Mouse (Mus musculus) cerebellum, postnatal 10 days (tissue): ENCODE results near the gene Golga7b.

Source experiments
- DNase-seq, 2 experiments: peaks; one replicate each; pipeline ENCODE4 v3.0.0; 2021; ENCODE audit warnings: mixed read lengths in 2 of 2

The Golga7b gene

DNA sequence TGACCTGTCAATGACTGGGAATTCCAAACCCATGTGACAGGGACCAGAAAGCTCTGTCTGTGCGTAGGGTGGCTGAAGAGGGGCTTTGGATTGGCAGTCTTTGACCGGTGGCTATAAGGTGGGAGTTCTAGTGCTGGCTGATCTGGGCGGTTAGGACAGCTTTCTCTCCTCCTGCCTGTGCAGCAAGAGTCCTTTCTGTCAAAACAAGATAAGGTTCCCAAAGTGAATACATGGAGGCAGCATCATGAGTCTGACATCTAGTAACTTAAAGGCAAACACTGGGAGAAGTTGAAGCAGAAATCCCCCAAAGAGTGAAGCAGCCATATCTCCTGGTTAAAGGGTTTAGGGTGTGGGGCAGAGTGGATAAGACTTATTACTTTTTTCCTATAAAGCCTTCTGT is at the start of gene Golga7b:
Gene Golga7b, plus strand, starts transcription at position 56 of the 400 bp plus-strand sequence.
- no peak for DNase-seq

DNA sequence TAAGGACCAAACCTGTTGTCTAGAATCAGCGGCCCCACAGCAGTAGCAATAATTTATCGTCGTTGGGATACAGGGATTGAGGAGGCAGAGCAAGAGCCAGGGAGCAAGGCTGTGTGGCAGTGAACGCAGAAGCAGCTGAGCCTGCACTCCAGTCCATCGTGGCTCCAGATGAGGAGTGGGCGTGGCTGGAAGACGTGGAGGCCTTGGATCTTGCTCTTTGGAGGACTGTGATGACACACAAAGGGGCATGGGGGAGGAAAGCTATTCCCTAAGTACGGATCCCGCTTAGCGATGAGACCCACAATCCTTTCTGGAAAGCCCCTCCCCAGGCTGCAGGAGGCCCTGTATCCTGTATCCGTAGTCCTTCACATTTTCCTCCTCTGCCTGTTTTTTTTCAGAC is 49.3 kb upstream of the Golga7b start:
- no peak for DNase-seq

DNA sequence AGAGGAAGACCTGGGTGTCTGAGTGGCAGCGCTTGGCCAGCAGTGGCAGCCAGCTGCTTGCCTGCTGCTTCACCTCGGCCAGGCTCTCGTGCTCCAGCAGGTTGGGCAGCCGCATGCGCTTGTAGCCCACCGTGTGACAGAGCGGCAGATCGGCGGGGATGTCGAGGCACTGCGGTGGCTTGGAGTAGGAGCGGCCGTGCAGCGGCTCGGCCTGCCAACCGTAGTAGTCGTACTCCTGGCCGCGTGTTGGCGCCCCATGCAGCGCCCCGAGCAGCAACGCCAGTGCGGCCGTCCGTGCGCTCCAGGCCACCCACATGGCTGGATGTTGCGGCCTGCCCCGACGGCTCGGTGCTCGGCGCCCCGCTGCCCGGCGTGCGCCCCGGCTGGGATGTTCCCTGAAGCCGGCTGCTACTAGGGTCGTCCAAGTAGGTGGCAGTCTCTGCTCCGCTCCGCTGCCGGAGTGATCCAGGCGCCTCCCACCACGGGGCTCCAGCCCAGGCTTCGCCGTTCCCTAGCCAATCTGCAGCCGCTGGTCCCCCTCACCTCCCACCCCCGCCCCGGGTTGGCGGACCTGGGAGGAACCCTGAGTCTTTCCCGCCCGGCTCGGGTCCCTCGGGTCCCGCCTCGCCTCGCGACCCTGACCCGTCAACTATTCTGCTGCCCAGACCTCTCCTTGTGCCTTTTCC is 45.5 kb upstream of the Golga7b start, which contains the start of gene Sfrp5:
Gene Sfrp5, minus strand, starts transcription at position 557 of the 686 bp plus-strand sequence.
- DNase-seq, result peak; percentile 50 to 56

DNA sequence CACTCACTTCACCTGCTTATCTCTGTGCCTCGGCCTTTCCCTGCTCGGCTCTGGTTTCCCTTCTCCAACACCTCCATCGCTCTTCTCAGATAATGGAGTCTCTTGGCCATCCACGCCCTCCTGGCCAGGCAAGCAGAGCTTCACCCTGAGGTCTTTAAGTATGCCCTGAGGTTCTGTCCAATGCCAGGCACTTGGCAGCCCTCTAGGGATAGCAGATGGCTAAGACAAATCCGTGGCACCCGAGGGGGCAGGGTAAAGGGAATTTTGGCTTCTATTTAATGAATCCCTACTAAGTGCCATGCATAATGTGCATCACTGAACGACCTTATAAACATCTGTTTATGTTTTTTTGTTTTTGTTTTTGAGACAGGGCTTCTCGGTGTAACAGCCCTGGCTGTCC is 44.9 kb upstream of the Golga7b start:
- peak; percentile 37 to 54 for DNase-seq

DNA sequence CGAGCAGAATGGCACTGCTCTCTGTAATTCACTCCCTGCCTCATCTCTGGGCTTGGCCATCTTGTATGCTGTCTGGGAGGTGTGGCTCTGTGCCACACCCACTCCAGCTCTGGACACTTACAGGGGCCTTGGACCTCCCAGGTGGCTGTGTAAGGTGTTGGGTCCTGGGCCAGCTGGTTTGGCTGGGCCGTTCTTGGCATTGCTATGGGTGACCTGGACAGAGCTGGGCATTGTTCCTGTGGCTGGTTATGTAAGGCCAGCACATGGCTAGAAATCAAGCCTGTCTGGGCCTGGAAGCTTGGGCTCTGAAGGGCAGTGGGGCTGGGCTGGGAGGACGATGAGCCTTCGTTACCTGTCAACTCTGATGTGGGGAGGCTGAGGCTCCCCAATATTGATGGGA is 43.1 kb upstream of the Golga7b start:
- peak; percentile 64 to 70 for DNase-seq

DNA sequence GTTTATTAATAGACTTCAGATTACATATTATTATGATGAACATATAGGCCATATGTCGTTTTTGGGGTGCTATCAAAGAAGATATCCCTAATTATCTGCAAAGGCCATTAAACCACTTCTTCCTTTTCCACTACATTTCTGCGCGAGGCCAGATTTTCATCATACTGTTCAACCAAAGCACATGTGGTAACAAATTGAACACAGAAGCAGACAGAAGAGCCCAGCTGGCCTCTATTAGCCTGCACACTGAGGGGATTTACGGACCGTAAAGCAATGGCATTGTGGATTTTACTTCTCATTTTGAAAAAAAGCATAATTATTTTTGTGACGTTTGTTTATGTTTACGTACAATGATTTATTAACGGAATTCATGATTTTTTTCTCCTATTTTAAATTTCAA is 42.2 kb upstream of the Golga7b start:
- no peak for DNase-seq

DNA sequence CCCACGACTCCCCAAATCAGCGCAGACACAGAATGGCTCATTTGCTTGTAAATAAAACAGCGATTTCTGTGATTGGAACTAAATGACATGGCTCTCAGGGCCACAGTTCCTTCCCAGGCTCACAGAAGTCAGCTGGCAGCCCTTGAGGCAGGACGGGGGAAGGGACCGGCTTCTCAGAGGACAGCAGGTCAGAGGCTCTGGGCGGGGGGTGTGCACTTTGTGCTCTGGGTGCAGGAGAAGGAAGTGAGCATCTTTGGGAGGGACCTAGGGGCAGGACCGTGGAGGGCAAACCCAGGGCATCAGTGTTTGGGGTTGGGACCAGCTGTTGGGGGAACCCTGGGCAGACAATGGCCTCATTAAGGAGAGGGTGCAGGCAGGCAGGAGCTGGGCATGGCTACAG is 37.9 kb upstream of the Golga7b start:
- no peak for DNase-seq

DNA sequence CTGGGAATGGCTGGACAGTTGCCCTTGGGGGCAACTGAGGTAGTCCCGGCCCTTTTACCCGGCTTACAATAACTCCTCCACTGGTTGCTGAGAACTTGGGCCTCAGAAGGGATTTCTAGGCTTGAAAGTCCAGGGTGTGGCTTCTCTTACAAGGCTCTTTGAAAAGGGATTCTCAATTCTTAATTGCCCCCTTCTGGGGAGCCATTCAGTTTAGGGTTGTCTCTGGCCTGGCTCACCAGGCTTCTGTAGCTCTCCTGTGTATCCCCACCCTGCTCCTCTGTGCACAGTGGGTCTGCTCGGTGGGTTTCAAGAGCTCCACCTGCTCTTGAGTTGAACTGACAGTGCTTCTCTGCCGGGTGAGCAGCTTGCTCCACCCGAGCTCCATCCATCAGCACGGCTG is 37.4 kb upstream of the Golga7b start:
- no peak for DNase-seq

DNA sequence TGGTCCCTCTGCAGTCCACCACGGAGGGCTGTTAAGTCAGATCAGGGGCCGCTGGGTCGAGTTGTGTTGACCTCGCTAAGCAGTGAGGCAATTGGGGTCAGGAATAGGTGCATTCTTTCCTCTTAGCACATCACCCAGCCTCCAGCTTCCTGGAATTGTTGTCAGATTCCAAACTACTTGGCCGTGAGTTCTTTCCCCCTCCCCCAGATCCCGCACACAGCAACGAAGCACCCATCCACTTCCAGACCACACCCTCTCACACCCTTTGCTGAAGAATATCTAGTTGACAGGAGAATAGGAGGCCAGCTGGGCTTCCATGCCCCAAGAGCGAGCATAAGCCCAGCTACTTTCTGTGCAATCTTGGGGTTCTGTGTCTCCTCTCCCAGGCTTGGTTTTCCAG is 35.4 kb upstream of the Golga7b start:
- no peak for DNase-seq

DNA sequence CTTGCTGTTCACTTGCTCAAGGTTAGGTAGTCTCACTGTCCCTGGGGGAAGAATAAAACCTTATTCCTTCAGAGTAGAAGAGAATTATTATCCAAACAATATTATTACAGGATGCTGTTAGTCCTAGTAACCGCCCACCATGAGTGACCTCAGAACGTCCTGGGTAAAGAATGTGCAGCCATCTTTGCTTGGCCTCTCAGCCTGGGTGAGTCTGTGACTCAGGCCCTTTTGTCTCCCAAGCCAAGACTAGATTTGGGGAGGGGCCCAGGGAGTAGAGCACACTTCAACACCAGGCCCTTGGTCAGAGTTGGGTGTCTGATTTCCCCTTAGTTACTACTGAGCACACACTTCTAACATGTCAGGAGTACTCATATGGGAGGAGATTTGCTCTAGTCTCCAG is 32.8 kb upstream of the Golga7b start:
- no peak for DNase-seq

DNA sequence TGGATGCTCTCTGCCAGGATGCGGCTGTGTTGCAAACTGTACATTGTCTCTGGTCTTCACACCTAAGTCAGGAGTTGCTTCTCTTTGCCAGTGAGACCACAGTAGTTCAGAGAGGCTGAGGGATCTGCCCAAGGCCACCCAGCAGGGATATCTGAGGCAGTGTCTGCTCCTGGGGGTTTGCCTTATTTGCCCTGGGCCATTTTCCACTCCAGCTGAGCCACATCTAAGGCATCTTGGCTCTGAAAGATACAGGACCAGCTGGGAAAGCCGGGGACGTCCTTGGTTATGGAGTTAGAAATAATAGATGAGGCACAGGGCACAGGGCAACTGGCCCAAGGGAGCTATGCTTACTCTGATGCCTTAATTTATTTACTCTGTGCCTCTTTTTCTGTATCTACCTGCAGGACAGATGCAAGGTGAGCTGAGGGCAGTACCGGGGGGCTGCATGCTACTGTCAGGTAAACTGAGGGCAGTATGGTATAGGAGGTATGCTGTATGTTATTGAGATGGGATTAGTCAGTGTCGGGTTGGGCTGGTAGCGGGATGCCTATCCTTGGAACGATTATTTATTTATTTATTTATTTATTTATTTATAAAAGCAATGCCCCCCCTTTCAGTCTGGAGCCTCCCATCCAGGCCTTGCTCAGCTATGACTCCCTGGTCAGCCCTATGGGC is 30.5 kb upstream of the Golga7b start:
- DNase-seq, result peak; percentile 70 to 80

DNA sequence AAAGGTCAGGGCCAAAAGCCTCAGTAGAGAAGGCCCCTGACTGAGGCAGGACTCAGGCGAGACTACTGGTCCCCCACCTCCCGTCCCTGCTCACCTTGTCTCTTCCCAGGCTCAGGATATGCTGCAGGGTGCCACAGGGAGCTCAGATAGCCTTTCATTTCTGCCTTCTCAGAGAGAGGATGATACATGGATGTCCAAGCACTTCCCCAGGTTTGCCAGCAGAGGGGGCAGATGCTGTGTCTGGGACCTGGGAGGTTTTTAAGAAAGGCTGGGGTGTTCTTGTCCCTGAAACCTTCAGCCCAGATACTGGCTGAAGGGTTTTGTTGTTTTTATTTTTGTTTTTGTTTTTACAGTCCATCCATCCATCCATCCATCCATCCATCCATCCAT is 30.0 kb upstream of the Golga7b start:
- DNase-seq, result peak; percentile 82 to 84

DNA sequence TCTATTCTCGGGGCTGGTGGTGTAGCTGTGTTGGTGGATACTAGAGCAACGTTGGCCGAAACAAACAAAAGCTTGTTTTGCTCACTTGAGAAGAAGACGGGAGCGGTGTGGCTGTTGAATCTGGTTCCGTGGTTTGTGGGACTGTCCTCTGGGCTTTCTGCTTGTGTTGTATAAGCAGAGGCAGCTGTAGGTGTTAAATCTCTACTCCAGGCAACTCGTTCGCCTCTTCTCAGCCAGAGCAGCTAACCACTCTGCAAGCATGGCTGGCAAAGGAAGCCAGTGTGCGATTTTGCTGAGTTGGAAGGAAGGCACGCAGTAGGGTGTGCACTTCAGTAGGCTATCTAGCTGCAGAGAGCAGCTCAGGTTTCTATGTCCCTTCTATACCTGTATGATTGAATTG is 20.9 kb upstream of the Golga7b start:
- DNase-seq, result no peak

DNA sequence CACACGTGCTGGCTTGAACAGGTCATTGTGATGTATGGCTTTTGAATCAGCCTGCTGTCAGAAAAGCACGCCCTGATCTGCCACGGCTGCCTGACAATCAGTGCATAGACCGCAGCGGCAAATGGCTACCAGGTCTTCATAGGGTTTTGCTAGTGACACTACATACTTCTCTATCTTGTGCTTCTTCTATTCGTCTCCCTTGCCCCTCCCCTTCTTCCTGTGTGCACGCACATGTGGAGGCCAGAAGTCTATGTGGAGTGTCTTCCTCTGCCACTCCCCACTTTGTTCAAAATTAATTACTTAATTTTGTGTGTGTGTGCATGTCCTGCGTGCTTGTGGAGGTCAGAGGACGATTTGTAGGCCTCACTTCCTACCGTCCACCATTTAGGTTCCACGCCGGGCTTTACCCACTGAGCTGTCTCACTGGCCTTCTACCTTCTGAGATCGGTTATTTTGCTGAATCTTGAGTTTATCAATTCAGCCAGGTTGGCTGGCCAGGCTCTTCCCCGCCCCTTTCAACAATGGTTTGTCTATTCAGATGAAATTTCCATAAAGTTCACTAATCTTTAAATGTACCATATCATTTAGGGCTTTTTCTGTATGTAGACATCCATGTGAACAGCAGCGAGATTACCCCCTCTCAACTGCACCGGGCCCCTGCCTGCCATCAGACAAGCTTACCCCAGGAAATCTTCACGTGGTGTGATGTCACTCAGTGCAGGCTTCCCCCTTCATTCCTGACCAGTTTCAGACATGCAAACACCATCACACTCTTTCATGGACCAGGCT is 17.7 kb upstream of the Golga7b start:
- no peak for DNase-seq

DNA sequence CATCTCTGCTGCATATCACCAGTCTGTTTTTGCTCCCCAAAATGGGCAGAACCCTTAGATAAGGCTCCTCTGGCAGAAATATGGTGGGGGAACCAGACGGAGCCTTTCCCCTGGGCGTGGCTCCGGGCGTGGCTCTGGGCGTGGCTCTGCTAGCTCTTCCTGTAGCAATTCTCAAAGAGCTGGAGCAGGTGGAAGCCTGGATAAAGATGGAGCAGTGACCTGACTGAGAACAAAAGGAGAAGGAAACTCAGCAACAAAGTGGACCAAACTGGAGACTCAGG is 17.1 kb upstream of the Golga7b start:
- no peak for DNase-seq

DNA sequence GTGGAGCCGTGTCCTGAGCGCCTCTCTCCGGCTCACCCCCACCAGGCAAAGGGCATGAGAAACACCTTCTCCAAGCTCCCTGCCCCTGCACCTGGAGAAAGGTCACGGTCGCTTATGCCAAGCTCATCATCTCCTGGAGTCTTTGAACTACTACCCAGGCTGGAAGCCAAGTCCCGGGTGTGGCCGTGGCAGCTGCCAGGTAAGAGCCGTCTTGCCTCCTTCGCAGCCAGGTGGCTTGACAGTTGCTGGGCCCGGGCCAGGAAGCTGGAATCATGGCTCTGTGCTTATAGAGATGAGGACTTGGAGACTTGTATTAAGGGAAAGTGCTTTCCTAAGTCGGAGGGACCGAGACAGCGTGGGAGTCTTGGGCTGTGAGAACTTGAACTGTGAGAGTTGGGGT is 16.4 kb upstream of the Golga7b start:
- peak; percentile 86 to 88 for DNase-seq

DNA sequence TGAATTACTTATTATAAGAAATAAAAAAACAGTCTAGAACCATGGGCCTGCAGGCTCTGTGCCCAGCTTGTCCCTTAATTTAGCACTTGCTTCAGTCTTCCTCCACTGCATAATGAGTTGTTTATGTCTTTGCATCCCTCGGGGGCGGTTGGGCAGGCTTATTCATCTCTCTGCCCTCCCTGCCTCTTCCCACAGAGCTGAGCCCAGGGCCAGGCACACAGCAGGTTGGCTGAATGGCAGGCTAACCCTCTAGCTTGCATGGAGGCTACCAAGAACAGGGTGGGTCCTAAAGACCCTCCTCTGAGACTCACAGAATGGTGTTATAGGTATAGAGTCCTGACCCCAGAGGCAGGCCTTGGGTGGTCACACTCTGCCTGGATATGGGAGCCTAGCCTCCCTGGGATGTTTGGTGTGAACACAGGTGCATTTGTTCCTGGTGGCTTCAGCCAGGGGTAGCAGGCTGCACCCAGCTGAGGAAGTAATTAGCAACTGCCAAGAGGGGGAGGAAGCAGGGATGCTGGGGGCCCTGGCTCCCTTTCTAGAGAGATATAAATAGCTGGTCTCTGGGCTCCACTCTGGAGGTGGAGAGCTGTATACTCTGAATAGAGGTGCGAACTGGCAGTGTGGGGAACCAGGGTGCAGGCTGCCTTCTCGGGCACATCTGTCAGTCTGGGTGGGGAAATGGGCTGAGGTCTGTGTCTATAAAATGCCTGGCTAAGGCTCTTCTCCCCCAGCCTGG is 9.6 kb upstream of the Golga7b start:
- peak; percentile 28 to 53 for DNase-seq

DNA sequence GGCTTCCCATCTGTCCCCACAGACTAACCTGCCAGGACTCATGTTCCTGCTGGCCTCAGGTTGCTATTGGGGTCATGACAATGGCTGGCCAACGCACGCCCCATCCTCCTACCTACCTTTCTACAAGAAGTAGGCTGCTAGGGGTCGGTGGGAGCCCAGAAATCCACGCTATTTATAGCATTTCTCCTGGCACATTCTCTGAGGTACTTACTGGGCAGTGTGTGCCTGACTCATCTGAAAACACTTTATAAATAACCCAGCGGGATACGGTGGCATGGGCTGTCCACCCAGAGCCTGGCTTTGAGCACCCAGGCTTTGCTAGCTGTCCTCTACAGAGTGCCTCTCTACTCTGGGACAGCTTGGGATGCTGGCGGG is 9.0 kb upstream of the Golga7b start:
- peak; percentile 36 to 39 for DNase-seq

DNA sequence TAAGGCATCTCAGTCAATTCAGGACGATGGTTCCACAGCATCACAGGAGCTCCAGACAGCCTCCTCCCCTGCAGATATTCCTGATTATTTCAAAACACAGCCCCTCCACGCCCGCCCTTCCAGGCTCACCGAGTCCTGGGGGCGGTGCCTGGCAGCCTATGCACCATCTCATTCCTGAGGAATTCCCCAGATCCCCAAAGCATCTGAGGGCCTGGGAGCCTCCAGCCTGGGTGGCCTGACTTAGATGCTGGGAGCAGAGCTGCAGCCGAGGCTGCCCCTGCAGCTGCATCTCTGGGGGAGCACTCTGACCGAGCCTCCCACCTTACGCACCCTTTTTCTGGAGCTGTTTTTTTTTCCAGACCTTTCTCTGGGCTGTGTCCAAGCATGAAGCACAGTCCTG is 6.5 kb upstream of the Golga7b start:
- no peak for DNase-seq

DNA sequence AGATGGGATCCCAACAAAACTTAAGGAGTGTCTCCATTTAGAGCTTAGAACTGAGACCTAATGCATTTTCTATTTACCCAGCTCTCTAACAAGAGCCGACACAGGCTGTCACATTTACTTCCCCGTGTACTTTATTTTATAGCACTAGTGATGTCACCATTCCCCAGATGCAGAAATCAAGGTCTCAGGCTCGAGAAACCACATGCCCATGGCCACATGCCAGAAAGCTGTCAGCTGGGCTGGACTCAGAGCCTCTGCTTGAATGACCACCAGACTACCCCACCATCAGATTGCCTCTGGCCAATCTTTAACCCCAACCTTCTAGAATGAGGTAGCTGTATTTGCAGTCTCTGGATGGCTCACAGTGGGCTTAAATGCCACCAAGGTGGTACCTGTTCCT is 4.0 kb upstream of the Golga7b start:
- peak in 1 of 2 experiments; percentile 22 for DNase-seq

DNA sequence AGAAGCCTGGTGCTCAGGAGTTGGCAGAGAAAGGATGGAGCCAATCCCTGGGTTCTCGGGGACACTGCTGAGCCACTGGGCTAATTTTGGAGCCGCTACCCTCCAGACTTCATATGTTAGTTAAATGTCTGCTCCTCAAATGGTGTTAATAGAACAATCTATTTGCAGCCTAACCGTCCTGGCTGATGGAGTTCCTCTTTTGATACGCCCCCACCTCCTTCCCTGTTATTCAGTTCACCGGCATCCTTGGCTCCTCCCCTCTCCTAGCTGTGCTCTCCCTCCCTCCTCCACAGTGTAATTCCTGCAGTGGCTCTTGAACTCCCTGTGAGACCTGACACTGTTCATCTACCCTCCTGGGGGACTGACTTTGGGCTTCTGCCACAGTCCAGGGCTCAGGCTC is 748 bp upstream of the Golga7b start:
- DNase-seq, result no peak

DNA sequence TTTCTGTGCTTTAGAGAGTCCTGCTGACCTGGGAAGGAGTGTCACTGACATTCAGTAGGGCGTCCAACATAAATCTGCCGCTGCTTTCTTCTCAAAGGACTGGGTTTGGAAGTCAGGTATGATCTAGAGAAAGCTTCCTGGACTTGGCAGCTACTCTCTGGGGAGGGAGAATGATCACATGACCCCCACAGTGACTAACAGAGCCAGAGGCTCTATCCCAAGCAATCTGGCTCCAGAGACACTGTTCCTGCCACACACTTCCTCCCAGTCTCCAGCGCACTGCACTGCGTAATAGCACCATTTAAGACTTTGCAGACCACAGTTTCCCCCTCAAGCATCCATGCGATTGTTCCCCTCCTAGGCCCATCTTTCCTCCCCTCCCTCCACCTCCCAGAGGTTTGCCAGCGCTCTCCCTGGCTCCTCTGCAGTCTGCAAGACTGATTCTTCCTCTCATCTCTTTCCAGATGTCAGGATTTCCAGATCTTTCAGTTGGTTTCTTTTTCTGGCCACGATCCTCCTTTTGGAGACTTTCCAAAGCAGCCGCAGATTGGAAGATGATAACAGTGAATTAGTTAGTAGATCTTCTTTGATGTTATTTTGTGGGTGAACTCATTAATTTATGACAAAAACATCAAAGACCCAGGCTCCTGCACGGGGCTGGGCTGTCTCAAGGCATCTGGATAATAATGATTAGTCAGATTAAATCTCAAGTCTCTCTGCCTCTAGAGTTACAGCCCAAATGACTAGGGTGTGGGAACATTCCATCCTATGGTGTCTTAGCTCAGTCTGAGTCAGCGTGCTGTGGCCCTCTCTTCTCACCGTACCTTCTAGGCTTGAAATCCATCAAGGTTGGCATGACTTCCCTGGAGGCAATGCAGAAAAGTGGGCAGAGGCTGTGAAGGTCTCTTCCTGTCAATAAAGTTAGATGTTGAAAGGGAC is 2.9 kb downstream of the Golga7b start:
- DNase-seq, result no peak
